Mouse (Mus musculus): ENCODE measurements around the gene Cdh23. TPM values are rescaled to one million over a fixed set of nuclear protein-coding genes. Genes with fewer than 3 reads are reported as not detected.

Cdh23 gene
- polyA plus RNA-seq, 2 experiments: 0.73 to 2.7 TPM

DNA sequence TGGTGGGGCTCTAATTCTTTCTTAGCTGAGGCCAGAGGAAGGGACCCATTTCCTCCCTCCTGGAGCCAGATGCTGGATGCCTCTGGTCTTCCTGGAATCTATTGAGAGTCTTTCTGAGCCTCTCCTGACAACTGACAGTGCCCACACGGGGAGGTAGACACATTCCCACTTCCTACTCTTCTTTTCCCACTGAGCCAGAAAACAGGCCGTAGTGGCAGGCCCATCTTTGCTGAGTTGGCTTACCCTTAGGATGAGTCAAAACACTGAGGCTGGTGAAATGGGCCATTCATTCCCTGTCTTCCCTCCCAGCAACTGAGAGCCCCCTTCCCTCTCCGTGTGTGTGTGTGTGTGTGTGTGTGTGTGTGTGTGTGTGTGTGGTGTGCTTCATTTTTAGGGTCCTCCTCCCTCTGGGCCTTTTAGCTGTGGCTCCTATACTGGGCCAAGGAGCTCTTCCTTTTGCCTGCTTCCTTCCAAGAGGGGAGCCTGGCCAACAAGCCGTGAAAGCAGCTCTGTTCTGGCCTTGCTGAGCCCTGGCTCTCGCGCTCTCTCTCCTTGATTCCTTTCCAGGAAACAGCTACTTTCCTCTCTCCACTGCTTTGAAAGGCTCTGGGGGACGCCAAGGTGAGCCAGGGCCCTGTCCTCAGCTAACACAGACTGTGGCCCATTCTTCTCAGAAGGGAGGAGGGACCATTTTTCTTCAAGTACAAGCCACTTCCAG lies 290.7 kb downstream of the Cdh23 start:
- H3K27ac ChIP-seq (replicated peaks; ENCODE audit: low read depth, low read length): peak overlapping the region; percentile 43; the same call in 1 of the 2 replicates
- no peaks in the 10 kb centered on the region for H3K27me3 ChIP-seq (ENCODE audit: control insufficient read depth, insufficient read depth, low read length)
- 38% methylated on average over 7 of the region's 7 CpGs for WGBS
- ATAC-seq (ENCODE audit: low FRiP score, low read depth) (no peak), DNase-seq (ENCODE audit: low spot score) (peak; percentile 27)
- 0 out of 2 replicates have a peak, but pooled peaks cover 3% of the 10 kb centered on the region for H3K4me1 ChIP-seq (ENCODE audit: control insufficient read depth, insufficient read depth, low read length)
- TF ChIP-seq POLR2A (IDR thresholded peaks at IDR 0.05; ENCODE audit: borderline replicate concordance, extremely low read depth, insufficient read depth, insufficient read length): no peak
- H3K9ac ChIP-seq (ENCODE audit: low read depth, low read length, severe bottlenecking): no peak overlapping the region
- H3K4me2 ChIP-seq (replicated peaks; ENCODE audit: low read depth, low read length, severe bottlenecking): no peak overlapping the region
- H3K36me3 ChIP-seq (ENCODE audit: control insufficient read depth, insufficient read depth, low read length): no peaks in the 10 kb centered on the region
- no peak overlapping the region for H3K4me3 ChIP-seq (replicated peaks; ENCODE audit: low read length)
- H3K9me3 ChIP-seq (ENCODE audit: control insufficient read depth, low read length): no peaks in the 10 kb centered on the region

- H3K9ac ChIP-seq (ENCODE audit: low read depth, low read length, severe bottlenecking): no peak overlapping the region
- no peaks in the 10 kb centered on the region for H3K36me3 ChIP-seq (ENCODE audit: control insufficient read depth, insufficient read depth, low read length)
- no peak for TF ChIP-seq POLR2A (IDR thresholded peaks at IDR 0.05; ENCODE audit: borderline replicate concordance, extremely low read depth, insufficient read depth, insufficient read length)
- DNase-seq (ENCODE audit: low spot score): no peak
- H3K27ac ChIP-seq (replicated peaks; ENCODE audit: low read depth, low read length): no peak overlapping the region
- no peaks in the 10 kb centered on the region for H3K9me3 ChIP-seq (ENCODE audit: control insufficient read depth, low read length)
- 74% methylated on average over 11 of the region's 11 CpGs for WGBS
- H3K27me3 ChIP-seq (ENCODE audit: control insufficient read depth, insufficient read depth, low read length): no peaks in the 10 kb centered on the region
- peaks cover 11% of the 10 kb centered on the region for H3K4me1 ChIP-seq (ENCODE audit: control insufficient read depth, insufficient read depth, low read length)
- no peak overlapping the region for H3K4me2 ChIP-seq (replicated peaks; ENCODE audit: low read depth, low read length, severe bottlenecking)
- H3K4me3 ChIP-seq (replicated peaks; ENCODE audit: low read length): no peak overlapping the region
- no peak for ATAC-seq (ENCODE audit: low FRiP score, low read depth)
These were observed 295.6 kb downstream of the Cdh23 start for GRCm38 (mm10) chr10:60400507-60401295.

- DNase-seq (ENCODE audit: low spot score) (no peak), ATAC-seq (ENCODE audit: low FRiP score, low read depth) (no peak)
- Histone ChIP-seq H3K27me3 (ENCODE audit: control insufficient read depth, insufficient read depth, low read length) (no peaks in the 10 kb centered on the region), H3K4me2 (replicated peaks; ENCODE audit: low read depth, low read length, severe bottlenecking) (no peak within 1 kb of the TSS), H3K4me3 (replicated peaks; ENCODE audit: low read length) (no peak within 1 kb of the TSS), H3K9me3 (ENCODE audit: control insufficient read depth, low read length) (no peaks in the 10 kb centered on the region), H3K9ac (ENCODE audit: low read depth, low read length, severe bottlenecking) (peak within 1 kb of the TSS; percentile 6), H3K36me3 (ENCODE audit: control insufficient read depth, insufficient read depth, low read length) (no peaks in the 10 kb centered on the region), H3K4me1 (ENCODE audit: control insufficient read depth, insufficient read depth, low read length) (peaks cover 8% of the 10 kb centered on the region), H3K27ac (replicated peaks; ENCODE audit: low read depth, low read length) (no peak within 1 kb of the TSS)
- WGBS: 49% methylated on average over 7 of the region's 7 CpGs
- no peak for TF ChIP-seq POLR2A (IDR thresholded peaks at IDR 0.05; ENCODE audit: borderline replicate concordance, extremely low read depth, insufficient read depth, insufficient read length)
These were observed 296.8 kb downstream of the Cdh23 start, which contains the start of gene Gm17455 for GRCm38 (mm10) chr10:60399449-60399848. TSS of gene Gm17455 (plus strand) at chr10:60399726.

GRCm38 (mm10) chr10:60398051-60398814 lies 298.1 kb downstream of the Cdh23 start:
- ATAC-seq (ENCODE audit: low FRiP score, low read depth) (no peak), DNase-seq (ENCODE audit: low spot score) (no peak)
- Histone ChIP-seq H3K9ac (ENCODE audit: low read depth, low read length, severe bottlenecking) (no peak overlapping the region), H3K27ac (replicated peaks; ENCODE audit: low read depth, low read length) (no peak overlapping the region), H3K4me1 (ENCODE audit: control insufficient read depth, insufficient read depth, low read length) (peaks cover 8% of the 10 kb centered on the region), H3K27me3 (ENCODE audit: control insufficient read depth, insufficient read depth, low read length) (no peaks in the 10 kb centered on the region), H3K4me3 (replicated peaks; ENCODE audit: low read length) (no peak overlapping the region), H3K9me3 (ENCODE audit: control insufficient read depth, low read length) (no peaks in the 10 kb centered on the region), H3K36me3 (ENCODE audit: control insufficient read depth, insufficient read depth, low read length) (no peaks in the 10 kb centered on the region), H3K4me2 (replicated peaks; ENCODE audit: low read depth, low read length, severe bottlenecking) (no peak overlapping the region)
- 85% methylated on average over 10 of the region's 10 CpGs for whole genome bisulfite sequencing
- no peak for TF ChIP-seq POLR2A (IDR thresholded peaks at IDR 0.05; ENCODE audit: borderline replicate concordance, extremely low read depth, insufficient read depth, insufficient read length)

GRCm38 (mm10) chr10:60395605-60396004 lies 300.7 kb downstream of the Cdh23 start:
- Histone ChIP-seq H3K36me3 (ENCODE audit: control insufficient read depth, insufficient read depth, low read length) (no peaks in the 10 kb centered on the region), H3K27ac (replicated peaks; ENCODE audit: low read depth, low read length) (no peak overlapping the region), H3K4me3 (replicated peaks; ENCODE audit: low read length) (no peak overlapping the region), H3K9me3 (ENCODE audit: control insufficient read depth, low read length) (no peaks in the 10 kb centered on the region), H3K27me3 (ENCODE audit: control insufficient read depth, insufficient read depth, low read length) (no peaks in the 10 kb centered on the region), H3K4me1 (ENCODE audit: control insufficient read depth, insufficient read depth, low read length) (peaks cover 8% of the 10 kb centered on the region), H3K4me2 (replicated peaks; ENCODE audit: low read depth, low read length, severe bottlenecking) (no peak overlapping the region), H3K9ac (ENCODE audit: low read depth, low read length, severe bottlenecking) (no peak overlapping the region)
- no peak for TF ChIP-seq POLR2A (IDR thresholded peaks at IDR 0.05; ENCODE audit: borderline replicate concordance, extremely low read depth, insufficient read depth, insufficient read length)
- ATAC-seq (ENCODE audit: low FRiP score, low read depth) (no peak), DNase-seq (ENCODE audit: low spot score) (no peak)
- WGBS: 75% methylated on average over 5 of the region's 5 CpGs

All from limb, embryonic 14.5 days (tissue).